Mouse (Mus musculus) right cerebral cortex, postnatal 36 days (tissue): ENCODE results near the gene Mrpl11.
"Not testable (repeated sequence)": the region's sequence is repeated elsewhere in the genome, so short reads cannot be mapped to it uniquely, and the experiment has no call there.

Experiments used
- DNase-seq, 2 experiments: peaks; one replicate each; pipeline ENCODE4 v3.0.0; 2022; ENCODE audit warnings: low spot score in 2 of 2, mixed read lengths in 1 of 2

The Mrpl11 gene

GRCm38 (mm10) chr19:4961928-4962601, at the start of gene Mrpl11:
Mrpl11 (plus strand) TSS chr19:4962147.
- DNase-seq, result peak; percentile 92 to 93

- no peak for DNase-seq
Measured at GRCm38 (mm10) chr19:4915924-4916603, 45.9 kb upstream of the Mrpl11 start.

GRCm38 (mm10) chr19:4916827-4917226, 45.1 kb upstream of the Mrpl11 start:
- no peak for DNase-seq

GRCm38 (mm10) chr19:4919652-4920051, 42.3 kb upstream of the Mrpl11 start:
- DNase-seq, result no peak

- no peak for DNase-seq
Measured at GRCm38 (mm10) chr19:4925121-4925860, 36.7 kb upstream of the Mrpl11 start.

- peak; percentile 95 to 97 for DNase-seq
Measured at GRCm38 (mm10) chr19:4927904-4928531, 33.9 kb upstream of the Mrpl11 start, which contains the start of gene Dpp3. Dpp3 (minus strand) TSS chr19:4928287.

GRCm38 (mm10) chr19:4928781-4929180, 33.2 kb upstream of the Mrpl11 start:
- no peak for DNase-seq

- no peak for DNase-seq
Measured at GRCm38 (mm10) chr19:4936896-4937295, 25.1 kb upstream of the Mrpl11 start.

- no peak for DNase-seq
Measured at GRCm38 (mm10) chr19:4937444-4938310, 24.3 kb upstream of the Mrpl11 start.

GRCm38 (mm10) chr19:4942551-4943252, 19.2 kb upstream of the Mrpl11 start, which contains the start of gene Peli3:
Peli3 (minus strand) TSS chr19:4943127.
- DNase-seq, result peak; percentile 63 to 72

- DNase-seq, result no peak
Measured at GRCm38 (mm10) chr19:4943253-4943588, 18.7 kb upstream of the Mrpl11 start.

- DNase-seq, result no peak
Measured at GRCm38 (mm10) chr19:4945540-4945939, 16.4 kb upstream of the Mrpl11 start.

- DNase-seq, result not testable (repeated sequence)
Measured at GRCm38 (mm10) chr19:4948641-4949040, 13.3 kb upstream of the Mrpl11 start.

GRCm38 (mm10) chr19:4968236-4968635, 6.3 kb downstream of the Mrpl11 start:
- DNase-seq, result no peak

- DNase-seq, result no peak
Measured at GRCm38 (mm10) chr19:4981767-4982166, 19.8 kb downstream of the Mrpl11 start.

- no peak for DNase-seq
Measured at GRCm38 (mm10) chr19:4989013-4989412, 27.1 kb downstream of the Mrpl11 start.

- peak; percentile 80 to 81 for DNase-seq
Measured at GRCm38 (mm10) chr19:4989434-4990255, 27.7 kb downstream of the Mrpl11 start.

GRCm38 (mm10) chr19:4990256-4990625, 28.3 kb downstream of the Mrpl11 start, which contains the start of gene Npas4:
Npas4 (minus strand) TSS chr19:4990316.
- no peak for DNase-seq

GRCm38 (mm10) chr19:4990716-4991115, 28.8 kb downstream of the Mrpl11 start:
- DNase-seq, result peak in 1 of 2 experiments; percentile 47

GRCm38 (mm10) chr19:4992371-4992770, 30.4 kb downstream of the Mrpl11 start:
- DNase-seq, result no peak
